Mouse (Mus musculus) CH12.LX (cell line): ENCODE results near the gene Gm5142. TPM values are rescaled to one million over a fixed set of nuclear protein-coding genes. Genes with fewer than 3 reads are reported as not detected.

Source experiments
- DNase-seq: peaks from one replicate; pipeline ENCODE4 v3.0.0-alpha.2; 2013; ENCODE audit errors: extremely low read depth
- H3K27ac ChIP-seq: 2 replicates; pipeline ENCODE4 v1.5.1; 2012; ENCODE audit warnings: low read depth, mild to moderate bottlenecking, control low read depth, moderate library complexity; ENCODE audit not compliant: insufficient read depth
- H3K27me3 ChIP-seq: replicated peaks from 2 replicates; pipeline ENCODE3; 2012; ENCODE audit warnings: inconsistent platforms
- H3K36me3 ChIP-seq, 2 experiments: replicated peaks in 1 of 2; 2 replicates each; pipeline versions ENCODE3 to v1.6.1; 2012; ENCODE audit warnings: inconsistent platforms in 1 of 2, low read length in 1 of 2, mild to moderate bottlenecking in 1 of 2, mixed read lengths in 1 of 2, moderate library complexity in 1 of 2; ENCODE audit not compliant: control insufficient read depth in 1 of 2, insufficient read depth in 1 of 2
- H3K4me1 ChIP-seq, 2 experiments: 2 replicates each; pipeline ENCODE4 v1.6.1; 2012; ENCODE audit warnings: inconsistent platforms in 1 of 2, moderate library complexity in 1 of 2; ENCODE audit not compliant: insufficient read depth in 2 of 2, control insufficient read depth in 1 of 2
- H3K4me2 ChIP-seq: 2 replicates; pipeline ENCODE4 v1.6.1; 2012; ENCODE audit warnings: low read depth, mild to moderate bottlenecking, control low read depth; ENCODE audit not compliant: poor library complexity, insufficient read depth, severe bottlenecking
- H3K4me3 ChIP-seq, 3 experiments: fragments of 150-350 bp in 1 of 3; sonication (generic) in 1 of 3; replicated peaks in 1 of 3; 2 replicates each; pipeline versions ENCODE3 to v1.5.1; 2011 to 2012; ENCODE audit warnings: low read depth in 2 of 3, low read length in 2 of 3, mild to moderate bottlenecking in 2 of 3, moderate library complexity in 2 of 3, control low read depth in 1 of 3, improper control_type of control experiment in 1 of 3, inconsistent platforms in 1 of 3, mixed read lengths in 1 of 3; ENCODE audit not compliant: poor library complexity in 1 of 3
- H3K79me2 ChIP-seq: replicated peaks from 2 replicates; pipeline ENCODE4 v1.6.1; 2012; ENCODE audit warnings: mild to moderate bottlenecking, moderate library complexity; ENCODE audit not compliant: control insufficient read depth, poor library complexity, insufficient read depth, severe bottlenecking; ENCODE audit errors: extremely low read depth
- H3K9ac ChIP-seq: 2 replicates; pipeline ENCODE4 v1.6.1; 2012; ENCODE audit warnings: low read depth, mild to moderate bottlenecking, control low read depth, moderate library complexity; ENCODE audit not compliant: insufficient read depth
- H3K9me3 ChIP-seq: replicated peaks from 2 replicates; pipeline ENCODE3; 2012; ENCODE audit warnings: low read length, inconsistent platforms, mixed read lengths
- CTCF ChIP-seq, 2 experiments: IDR thresholded peaks in 1 of 2; conservative IDR thresholded peaks in 1 of 2; 2 replicates each; pipeline ENCODE4 v1.5.1; 2011 to 2012; ENCODE audit warnings: low read depth in 2 of 2, low read length in 2 of 2, improper control_type of control experiment in 1 of 2, inconsistent platforms in 1 of 2, mild to moderate bottlenecking in 1 of 2, moderate library complexity in 1 of 2
- E2F4 ChIP-seq: IDR thresholded peaks from 2 replicates; pipeline ENCODE4 v1.6.1; 2011; ENCODE audit warnings: low read depth, low read length, improper control_type of control experiment; ENCODE audit not compliant: insufficient replicate concordance
- ELF1 ChIP-seq: IDR thresholded peaks from 2 replicates; pipeline ENCODE4 v1.6.1; 2014; ENCODE audit warnings: low read depth, mild to moderate bottlenecking, inconsistent platforms, low read length, improper control_type of control experiment
- ETS1 ChIP-seq: conservative IDR thresholded peaks from 2 replicates; pipeline ENCODE4 v1.6.1; 2012; ENCODE audit warnings: low read depth, mild to moderate bottlenecking, inconsistent platforms, low read length, improper control_type of control experiment, moderate library complexity
- KAT2A ChIP-seq: IDR thresholded peaks from 2 replicates; pipeline ENCODE4 v1.6.1; 2012; ENCODE audit warnings: low read length, improper control_type of control experiment, inconsistent platforms; ENCODE audit not compliant: insufficient replicate concordance
- MAFK ChIP-seq: IDR thresholded peaks from 2 replicates; pipeline ENCODE4 v1.6.1; 2011; ENCODE audit warnings: low read length, improper control_type of control experiment; ENCODE audit not compliant: insufficient replicate concordance
- MAX ChIP-seq: IDR thresholded peaks from 2 replicates; pipeline ENCODE4 v1.6.1; 2011; ENCODE audit warnings: low read length, improper control_type of control experiment
- MAZ ChIP-seq: IDR thresholded peaks from 2 replicates; pipeline ENCODE4 v1.6.1; 2012; ENCODE audit warnings: low read depth, mild to moderate bottlenecking, inconsistent platforms, low read length, improper control_type of control experiment, moderate library complexity
- MEF2A ChIP-seq: IDR thresholded peaks from 2 replicates; pipeline ENCODE4 v1.6.1; 2014; ENCODE audit warnings: low read depth, mild to moderate bottlenecking, inconsistent platforms, low read length, improper control_type of control experiment, borderline replicate concordance
- MXI1 ChIP-seq: IDR thresholded peaks from 2 replicates; pipeline ENCODE4 v1.6.1; 2011; ENCODE audit warnings: mild to moderate bottlenecking, low read depth, low read length, improper control_type of control experiment
- NRF1 ChIP-seq: IDR thresholded peaks from 2 replicates; pipeline ENCODE4 v1.6.1; 2014; ENCODE audit warnings: low read depth, mild to moderate bottlenecking, inconsistent platforms, low read length, improper control_type of control experiment, moderate library complexity
- RAD21 ChIP-seq: IDR thresholded peaks from 2 replicates; pipeline ENCODE4 v1.6.1; 2011; ENCODE audit warnings: low read depth, mild to moderate bottlenecking, low read length, improper control_type of control experiment, moderate library complexity
- RCOR1 ChIP-seq: conservative IDR thresholded peaks from 2 replicates; pipeline ENCODE4 v1.6.1; 2012; ENCODE audit warnings: low read depth, mild to moderate bottlenecking, inconsistent platforms, low read length, improper control_type of control experiment
- SIN3A ChIP-seq: IDR thresholded peaks from 2 replicates; pipeline ENCODE4 v1.6.1; 2012; ENCODE audit warnings: low read length, improper control_type of control experiment, inconsistent platforms
- SMC3 ChIP-seq: IDR thresholded peaks from 2 replicates; pipeline ENCODE4 v1.6.1; 2011; ENCODE audit warnings: low read depth, low read length, improper control_type of control experiment
- TBP ChIP-seq: conservative IDR thresholded peaks from 2 replicates; pipeline ENCODE4 v1.6.1; 2011; ENCODE audit warnings: low read depth, low read length, improper control_type of control experiment
- ZC3H11A ChIP-seq: IDR thresholded peaks from 2 replicates; pipeline ENCODE4 v1.6.1; 2012; ENCODE audit warnings: low read depth, mild to moderate bottlenecking, inconsistent platforms, low read length, improper control_type of control experiment
- ZNF384 ChIP-seq: IDR thresholded peaks from 2 replicates; pipeline ENCODE4 v1.6.1; 2012; ENCODE audit warnings: low read depth, low read length, improper control_type of control experiment, inconsistent platforms
- dilution Hi-C: fragments of 300-500 bp; cut with MboI; formaldehyde crosslinking; loops from 2 replicates; pipeline ENCODE4 v1.14.3; 2020; ENCODE audit warnings: low sequenced_read_pairs; ENCODE audit not compliant: extremely low pct_unique_long_range_greater_than_20kb, extremely low pct_ligation_motif_present
- in situ Hi-C: fragments of 300-500 bp; cut with MboI; formaldehyde crosslinking; loops from 3 replicates; pipeline ENCODE4 v1.14.3; 2019; ENCODE audit warnings: low sequenced_read_pairs, low pct_ligation_motif_present, low pct_unique_long_range_greater_than_20kb, mixed read lengths
- polyA plus RNA-seq: library from polyadenylated mRNA; unstranded; fragments of >175 nt; gene quantifications from 2 replicates; pipeline ENCODE4 v1.2.1, GENCODE M21; 2012; ENCODE audit warnings: low read depth; ENCODE audit not compliant: insufficient read length
- total RNA-seq, 2 experiments: library from RNA; depleted of rRNA; stranded (reverse); fragments of 300-350 nt in 1 of 2; fragments of >200 nt in 1 of 2; gene quantifications; 2 replicates each; pipeline ENCODE4 v1.2.3; 2012 to 2014

Gm5142 gene
- total and polyA plus RNA-seq, 3 experiments: not detected

DNA sequence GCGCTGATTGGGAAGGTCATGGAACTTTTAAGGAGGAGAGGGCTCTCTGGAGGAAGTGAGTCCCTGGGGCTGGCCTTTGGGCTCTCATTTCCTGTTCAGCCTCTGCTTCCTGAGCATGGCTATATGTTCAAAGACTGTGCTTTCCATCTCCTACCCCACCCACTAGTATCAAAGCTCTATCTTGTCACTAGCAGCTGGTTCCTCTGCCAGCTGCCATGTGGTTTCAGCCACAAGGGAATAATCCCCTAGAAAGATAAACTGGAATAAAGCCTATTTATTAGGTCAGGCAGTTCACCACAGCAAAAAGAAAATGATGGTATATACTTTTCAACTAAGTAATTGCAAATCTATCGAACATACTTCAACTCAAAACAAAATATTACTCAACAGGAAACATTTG lies 4.2 kb upstream of the Gm5142 start:
- no peak for DNase-seq
- no peak for TF ChIP-seq ETS1
- TF ChIP-seq KAT2A: no peak
- no peak for TF ChIP-seq SMC3
- no peak for TF ChIP-seq ELF1
- no peak for TF ChIP-seq MEF2A
- no peak for TF ChIP-seq MXI1
- no peak for TF ChIP-seq E2F4
- H3K27ac ChIP-seq: no peak overlapping the region
- peaks cover 0 to 14% of the 10 kb centered on the region in 2 experiments; a peak in 2 of 4 replicates for H3K4me1 ChIP-seq
- H3K9ac ChIP-seq: no peak overlapping the region
- no peaks in the 10 kb centered on the region for H3K79me2 ChIP-seq
- no peak overlapping the region for H3K4me3 ChIP-seq
- H3K27me3 ChIP-seq: no peaks in the 10 kb centered on the region
- H3K4me2 ChIP-seq: no peak overlapping the region
- H3K36me3 ChIP-seq: no peaks in the 10 kb centered on the region
- dilution Hi-C loops: no loop called here
- no peaks in the 10 kb centered on the region for H3K9me3 ChIP-seq
- in situ Hi-C loops: no loop called here

DNA sequence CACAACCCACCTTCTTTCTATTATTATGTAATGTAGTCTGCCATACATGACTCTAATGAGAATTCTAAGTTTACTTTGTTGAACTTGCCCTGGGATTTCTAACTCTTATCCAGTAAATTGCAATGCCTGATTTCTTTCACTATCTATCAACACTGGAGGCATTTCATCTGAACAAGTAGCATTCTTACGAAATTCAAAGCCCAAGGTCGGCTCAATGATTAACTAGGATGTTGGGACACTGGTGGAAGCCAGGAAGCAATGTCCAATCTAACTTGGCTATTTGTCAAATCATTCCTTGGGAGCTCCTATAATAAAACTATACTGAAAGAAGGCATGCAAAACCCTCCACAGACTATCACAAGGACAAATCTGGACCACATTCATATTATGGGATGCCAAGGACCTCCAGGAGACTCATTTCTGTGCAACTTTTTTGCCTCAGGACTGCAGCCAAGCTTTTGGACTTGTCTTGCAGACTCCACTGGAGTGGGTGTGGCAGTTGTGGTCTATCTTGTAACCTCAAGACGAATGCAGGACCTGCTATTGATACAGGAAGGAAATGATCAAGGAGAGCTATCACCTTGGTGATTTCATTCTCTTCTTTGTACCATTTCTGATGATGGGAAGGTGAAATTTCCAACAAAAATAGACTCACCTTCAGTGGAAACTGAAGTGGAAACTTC lies 21.4 kb downstream of the Gm5142 start:
- no peak for TF ChIP-seq MAZ
- no peak for TF ChIP-seq MXI1
- TF ChIP-seq SMC3: no peak
- TF ChIP-seq MAX: no peak
- no peak for TF ChIP-seq MAFK
- TF ChIP-seq E2F4: no peak
- TF ChIP-seq ZC3H11A: no peak
- no peak for TF ChIP-seq CTCF (conservative IDR thresholded peaks at IDR 0.05 in 1 of 2, IDR thresholded peaks at IDR 0.05 in 1 of 2; ENCODE audit: low read depth in 2 of 2, low read length in 2 of 2)
- no peak for TF ChIP-seq SIN3A
- no peak for TF ChIP-seq ZNF384
- TF ChIP-seq TBP: no peak
- no peak for TF ChIP-seq NRF1
- TF ChIP-seq RAD21: no peak
- TF ChIP-seq ETS1: no peak
- no peak for TF ChIP-seq RCOR1
- in situ Hi-C loops: no loop called here
- no peaks in the 10 kb centered on the region for H3K4me1 ChIP-seq
- H3K9ac ChIP-seq: no peak overlapping the region
- no peak overlapping the region for H3K27ac ChIP-seq
- no peak overlapping the region for H3K4me2 ChIP-seq
- H3K27me3 ChIP-seq: no peaks in the 10 kb centered on the region
- DNase-seq: no peak
- H3K9me3 ChIP-seq: no peaks in the 10 kb centered on the region
- dilution Hi-C loops: no loop called here
- no peak overlapping the region for H3K4me3 ChIP-seq
- H3K36me3 ChIP-seq: no peaks in the 10 kb centered on the region
- no peaks in the 10 kb centered on the region for H3K79me2 ChIP-seq
